ENCODE assay signal across 1 mouse cellular context in genomic region chr7:16287016-16287415, GRCm38 (mm10).
TF ChIP-seq lines count a peak whose summit lies in the region.

No protein-coding gene starts in this region.

TF ChIP-seq in MEL, 35 proteins besides CTCF, POLR2A, EP300 and RAD21 (continued from another document):
- TF ChIP-seq MAFK (IDR thresholded peaks at IDR 0.05; ENCODE audit: borderline replicate concordance, low read depth, low read length) (no peak), TCF12 (IDR thresholded peaks at IDR 0.05; ENCODE audit: low read depth, low read length) (no peak), CHD2 (IDR thresholded peaks at IDR 0.05; ENCODE audit: low read length) (no peak), MYB (IDR thresholded peaks at IDR 0.05; ENCODE audit: low read depth, low read length) (no peak)
TF ChIP-seq in MEL: peak in this region for 0.
